ENCODE assay signal across 29 mouse cellular contexts in the genomic region with DNA sequence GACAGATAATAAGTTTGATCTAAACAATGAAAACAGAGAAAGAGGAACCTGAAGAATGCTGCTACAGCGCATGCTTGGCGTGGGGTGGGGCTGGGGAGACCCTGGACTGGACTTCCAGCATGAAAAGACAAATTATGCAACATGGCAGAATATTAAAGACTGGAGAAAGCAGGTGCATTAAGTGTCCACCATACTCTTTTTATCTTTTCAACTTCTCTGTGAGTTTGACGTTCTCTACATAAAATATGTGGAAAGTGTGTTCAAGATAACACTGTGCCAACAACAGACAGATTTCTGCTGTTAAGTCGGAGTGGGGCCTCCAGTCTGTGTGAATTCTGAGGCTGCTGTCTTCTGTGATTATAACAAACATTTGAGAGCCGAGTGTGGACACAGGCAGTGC. TPM values are rescaled to one million over a fixed set of nuclear protein-coding genes. Genes with fewer than 3 reads are reported as not detected.
DNase-seq lines count a peak whose midpoint lies in the region; ATAC-seq and TF ChIP-seq lines count a peak whose summit lies in the region.
"Had no signal": no experiment of that assay in that cellular context is flagged by ENCODE, and none has a peak within 500 bp of the region (broad histone marks: within the 10 kb centered on the region; RNA-seq: fewer than 3 reads in every experiment).

No protein-coding gene starts in this region.

- H3K4me1 ChIP-seq in liver, embryonic 13.5 days (replicated peaks): peaks cover 11% of the 10 kb centered on the region
- no peaks in the 10 kb centered on the region for H3K4me1 ChIP-seq in testis, adult 2 months (ENCODE audit: control insufficient read depth, insufficient read depth, low read length)
- H3K4me1 ChIP-seq in stomach, postnatal 0 days (replicated peaks; ENCODE audit: control insufficient read depth, insufficient read depth): 0 out of 2 replicates have a peak, but pooled peaks cover 2% of the 10 kb centered on the region
- H3K4me1 ChIP-seq: hindbrain, embryonic 15.5 days; neural tube, embryonic 15.5 days had no signal

- H3K4me2 ChIP-seq in liver, embryonic 13.5 days: no peak overlapping the region
- H3K4me2 ChIP-seq in stomach, postnatal 0 days (replicated peaks; ENCODE audit: low read depth): no peak overlapping the region
- H3K4me2 ChIP-seq: forebrain, embryonic 13.5 days; hindbrain, embryonic 15.5 days; neural tube, embryonic 15.5 days had no signal

- H3K36me3 ChIP-seq in liver, embryonic 13.5 days: no peaks in the 10 kb centered on the region
- no peaks in the 10 kb centered on the region for H3K36me3 ChIP-seq in testis, adult 2 months (ENCODE audit: control insufficient read depth, insufficient read depth, low read length)
- no peaks in the 10 kb centered on the region for H3K36me3 ChIP-seq in stomach, postnatal 0 days (ENCODE audit: control insufficient read depth, insufficient read depth, low read length)
- H3K36me3 ChIP-seq: heart, embryonic 10.5 days; hindbrain, embryonic 15.5 days; midbrain, embryonic 10.5 days; neural tube, embryonic 15.5 days had no signal

- DNase-seq in liver, embryonic 13.5 days: no peak
- DNase-seq in liver: no peak
- no peak for DNase-seq in testis, postnatal 10 days (ENCODE audit: low spot score)
- DNase-seq in stomach, postnatal 0 days (ENCODE audit: low spot score): peak; percentile 21
- no peak for DNase-seq in left cerebral cortex, adult 11 months (ENCODE audit: low spot score)
- no peak for DNase-seq in kidney, postnatal 25 days
- DNase-seq: adrenal gland, postnatal 14 days; cerebellum, adult 8-10 months; cerebellum, postnatal 36 days; gastrocnemius, adult 2 months; heart, postnatal 4 days; kidney, adult 2 months; kidney, postnatal 14 days; layer of hippocampus, postnatal 36 days; lung, postnatal 36 days; right cerebral cortex, adult 18-20 months; thymus, postnatal 25 days had no signal

- no peaks in the 10 kb centered on the region for H3K27me3 ChIP-seq in liver, embryonic 13.5 days
- no peaks in the 10 kb centered on the region for H3K27me3 ChIP-seq in testis, adult 2 months (ENCODE audit: control insufficient read depth, insufficient read depth, low read length)
- H3K27me3 ChIP-seq in stomach, postnatal 0 days (ENCODE audit: control insufficient read depth, insufficient read depth, low read length): no peaks in the 10 kb centered on the region
- H3K27me3 ChIP-seq: hindbrain, embryonic 15.5 days; neural tube, embryonic 15.5 days had no signal

- peak; percentile 35; the same call in 1 of the 2 replicates for ATAC-seq in liver, embryonic 13.5 days (ENCODE audit: low read depth)
- peak; percentile 45; the same call in 1 of the 2 replicates for ATAC-seq in megakaryocyte, adult 5-6 weeks (ENCODE audit: poor library complexity, severe bottlenecking)
- ATAC-seq in stomach, postnatal 0 days (ENCODE audit: low FRiP score, low TSS enrichment): peak; percentile 30
- ATAC-seq: forebrain, embryonic 13.5 days had no signal

- H3K9ac ChIP-seq in liver, embryonic 13.5 days: no peak overlapping the region
- H3K9ac ChIP-seq in stomach, postnatal 0 days (ENCODE audit: low read length): no peak overlapping the region
- H3K9ac ChIP-seq: forebrain, embryonic 13.5 days; hindbrain, embryonic 15.5 days; neural tube, embryonic 15.5 days had no signal

- H3K4me3 ChIP-seq in liver, embryonic 13.5 days (replicated peaks): no peak overlapping the region
- H3K4me3 ChIP-seq in testis, adult 2 months (ENCODE audit: control insufficient read depth, low read depth, low read length): peak overlapping the region; percentile 17; the same call in 1 of the 2 replicates
- H3K4me3 ChIP-seq in stomach, postnatal 0 days (ENCODE audit: low read depth, low read length): no peak overlapping the region
- H3K4me3 ChIP-seq: forebrain, embryonic 13.5 days; gastrocnemius, adult 2 months; heart, embryonic 10.5 days; hindbrain, embryonic 15.5 days; midbrain, embryonic 10.5 days; neural tube, embryonic 15.5 days had no signal

- TF ChIP-seq POLR2A in testis, adult 2 months (IDR thresholded peaks at IDR 0.05; ENCODE audit: control insufficient read depth, low read depth, low read length): no peak

- WGBS in liver, embryonic 13.5 days (ENCODE audit: insufficient replicate concordance): 29% methylated on average over 5 of the region's 5 CpGs
- 43% methylated on average over 5 of the region's 5 CpGs for WGBS in stomach, postnatal 0 days

- no peak for TF ChIP-seq EP300 in stomach, postnatal 0 days (optimal IDR thresholded peaks at IDR 0.05)

- TF ChIP-seq CTCF in testis, adult 2 months (IDR thresholded peaks at IDR 0.05; ENCODE audit: control insufficient read depth, insufficient read depth, insufficient replicate concordance, low read depth, low read length): no peak
- no peak for TF ChIP-seq CTCF in stomach, postnatal 0 days (IDR thresholded peaks at IDR 0.05; ENCODE audit: low read depth)

- no peaks in the 10 kb centered on the region for H3K9me3 ChIP-seq in liver, embryonic 13.5 days (replicated peaks)
- H3K9me3 ChIP-seq in stomach, postnatal 0 days (ENCODE audit: control insufficient read depth, low read length): no peaks in the 10 kb centered on the region
- H3K9me3 ChIP-seq: hindbrain, embryonic 15.5 days; neural tube, embryonic 15.5 days had no signal

- H3K27ac ChIP-seq in liver, embryonic 13.5 days: no peak overlapping the region
- no peak overlapping the region for H3K27ac ChIP-seq in testis, adult 2 months (ENCODE audit: control insufficient read depth, insufficient read depth, low read depth, low read length)
- no peak overlapping the region for H3K27ac ChIP-seq in stomach, postnatal 0 days (replicated peaks)
- H3K27ac ChIP-seq: forebrain, embryonic 13.5 days; gastrocnemius, adult 2 months; heart, embryonic 10.5 days; hindbrain, embryonic 15.5 days; midbrain, embryonic 10.5 days; neural tube, embryonic 15.5 days had no signal

RNA-seq across cellular contexts. Expression of gene 1700016C15Rik, which starts 2.7 kb away (rescaled TPM):
- not detected in 2 replicates for polyA plus RNA-seq in liver, embryonic 13.5 days (2015; fragmentation: Nextera tagmentation; extraction: Ambion mirVana)
- polyA plus RNA-seq in testis, adult 2 months (2012; rRNA removed): 107 and 116 TPM in 2 replicates
- not detected in 2 replicates for total RNA-seq in megakaryocyte, adult 5-6 weeks (2015)
- total RNA-seq in megakaryocyte, adult 5-6 weeks (2017): not detected in 2 replicates
- 0.17 TPM in 1 of 2 replicates, not detected in the other for polyA plus RNA-seq in stomach, postnatal 0 days (2015; fragmentation: Nextera tagmentation; extraction: Ambion mirVana)
- total RNA-seq: adrenal gland, postnatal 14 days; gastrocnemius, adult 2 months; heart, postnatal 4 days; layer of hippocampus, adult 8-10 months; layer of hippocampus, postnatal 36 days; left cerebral cortex, postnatal 25 days had no signal
- polyA plus RNA-seq: brain, embryonic 14.5 days; forebrain, embryonic 13.5 days; heart, embryonic 10.5 days; heart, embryonic 16.5 days; limb, embryonic 14.5 days; midbrain, embryonic 10.5 days; neural tube, embryonic 15.5 days had no signal

Comparison
In these comparisons a context has a peak if more than half of its experiments do, and no peak if none do; other contexts are left out.
1. RNA of gene 1700016C15Rik, which starts 2.7 kb away (polyA plus RNA-seq): 107 to 116 TPM in testis, adult 2 months; 0.17 TPM in stomach, postnatal 0 days and not detected in liver, embryonic 13.5 days; every median in the first group is over 10 times any median in the second.
2. Peak in every context shown above with its lines, with median percentiles within 50 percentile points of each other: ATAC-seq.